Mouse (Mus musculus) kidney, adult 2 months (tissue): ENCODE data around the gene Olfr630. TPM values are rescaled to one million over a fixed set of nuclear protein-coding genes. Genes with fewer than 3 reads are reported as not detected.
A peak's percentile ranks its signal among the peaks of the same experiment; 100 is the strongest.
"Not testable (repeated sequence)": the region's sequence is repeated elsewhere in the genome, so short reads cannot be mapped to it uniquely, and the experiment has no call there.

Experiments used
- DNase-seq: peaks from one replicate; pipeline ENCODE4 v3.0.0; 2021
- H3K27ac ChIP-seq: fragments of 200-500 bp; 2 replicates; pipeline ENCODE4 v1.5.1; 2012; ENCODE audit warnings: low read depth, low read length, control low read depth, inconsistent platforms; ENCODE audit not compliant: insufficient read depth
- H3K27me3 ChIP-seq: fragments of 200-500 bp; replicated peaks from 2 replicates; pipeline ENCODE4 v1.6.1; 2012; ENCODE audit warnings: mild to moderate bottlenecking, moderate library complexity, low read length, inconsistent platforms; ENCODE audit not compliant: control insufficient read depth, insufficient read depth
- H3K36me3 ChIP-seq: fragments of 200-500 bp; 2 replicates; pipeline ENCODE4 v1.6.1; 2012; ENCODE audit warnings: mild to moderate bottlenecking, moderate library complexity, low read length, inconsistent platforms; ENCODE audit not compliant: control insufficient read depth, insufficient read depth
- H3K4me1 ChIP-seq: fragments of 200-500 bp; 2 replicates; pipeline ENCODE4 v1.6.1; 2011; ENCODE audit warnings: low read length; ENCODE audit not compliant: control insufficient read depth, insufficient read depth
- H3K4me3 ChIP-seq: fragments of 200-500 bp; 2 replicates; pipeline ENCODE4 v1.5.1; 2011; ENCODE audit warnings: mild to moderate bottlenecking, low read depth, low read length, control low read depth; ENCODE audit not compliant: insufficient read depth
- CTCF ChIP-seq: fragments of 200-500 bp; conservative IDR thresholded peaks from 2 replicates; pipeline ENCODE4 v1.5.1; 2011; ENCODE audit warnings: low read depth, mild to moderate bottlenecking, control low read depth, low read length, moderate library complexity, mixed read lengths; ENCODE audit not compliant: insufficient read depth, insufficient read length
- POLR2A ChIP-seq: fragments of 200-500 bp; IDR thresholded peaks from one replicate; pipeline ENCODE4 v1.6.1; 2011; ENCODE audit warnings: low read depth, low read length, control low read depth
- WGBS: fragments of 180-500 bp; shearing (Covaris S2); methylation state at CpG from one replicate; pipeline ENCODE4 v1.1.7; 2018; 5-methylcytosine and 5-hydroxymethylcytosine counted together
- polyA plus RNA-seq: library from polyadenylated mRNA; depleted of rRNA; stranded (reverse); fragments of >200 nt; gene quantifications from 2 replicates; pipeline ENCODE4 v1.2.3, GENCODE M21; 2012; rRNA removed

The Olfr630 gene
- polyA plus RNA-seq, 1 experiment: not detected

- WGBS: 69% methylated on average over 2 of the region's 2 CpGs
- no peaks in the 10 kb centered on the region for H3K4me1 ChIP-seq
- H3K27me3 ChIP-seq: no peaks in the 10 kb centered on the region
- H3K27ac ChIP-seq: no peak within 1 kb of the TSS
- DNase-seq: no peak
- TF ChIP-seq POLR2A (no peak), CTCF (no peak)
- H3K4me3 ChIP-seq: no peak within 1 kb of the TSS
- no peaks in the 10 kb centered on the region for H3K36me3 ChIP-seq
Observed at GRCm38 (mm10) chr7:103744843-103745242, 12.3 kb downstream of the Olfr630 start, which contains the start of gene Olfr629. Gene Olfr629, minus strand, starts transcription at chr7:103744943.

DNA sequence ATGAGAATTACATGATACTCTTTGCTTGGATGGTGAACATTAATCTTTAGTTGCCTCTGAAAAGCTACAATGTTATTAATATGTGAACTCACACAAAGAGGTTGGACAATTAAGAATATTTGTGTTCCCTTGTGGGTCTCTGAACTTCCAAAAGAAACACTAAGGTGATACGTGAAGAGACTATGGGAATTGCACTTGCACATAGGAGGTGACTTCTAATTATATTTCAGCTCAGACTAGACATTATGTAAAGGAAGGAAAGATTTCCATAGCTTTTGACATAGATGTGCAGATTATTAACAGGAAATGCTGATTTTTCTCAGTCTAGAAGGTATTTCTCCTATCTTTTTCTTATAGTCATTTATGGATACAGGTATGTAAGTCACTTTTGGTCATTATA is 27.1 kb downstream of the Olfr630 start, which contains the start of gene Olfr628:
Gene Olfr628 (plus strand): TSS at position 301 of the 400 bp plus-strand sequence.
- H3K4me1 ChIP-seq: no peaks in the 10 kb centered on the region
- no peaks in the 10 kb centered on the region for H3K36me3 ChIP-seq
- 89% methylated on average over 1 of the region's 1 CpGs for WGBS
- no peak within 1 kb of the TSS for H3K4me3 ChIP-seq
- TF ChIP-seq CTCF (no peak), POLR2A (no peak)
- H3K27ac ChIP-seq: no peak within 1 kb of the TSS
- no peak for DNase-seq
- H3K27me3 ChIP-seq: no peaks in the 10 kb centered on the region

DNA sequence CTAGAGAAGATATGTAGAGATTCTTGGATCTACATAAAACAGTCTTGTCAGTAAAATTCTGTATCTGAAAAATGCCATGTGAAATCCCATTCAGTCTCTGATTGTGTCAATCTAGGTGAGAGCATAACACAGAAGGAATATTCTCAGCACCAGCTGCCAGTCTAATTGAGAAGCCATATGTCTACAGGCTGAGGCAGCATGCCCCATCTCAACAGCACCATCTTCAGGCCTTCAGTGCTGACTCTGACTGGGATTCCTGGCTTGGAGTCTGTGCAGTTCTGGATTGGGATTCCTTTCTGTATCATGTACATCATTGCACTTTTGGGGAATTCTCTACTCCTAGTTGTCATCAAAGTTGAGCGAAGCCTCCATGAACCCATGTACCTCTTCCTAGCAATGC is 40.7 kb downstream of the Olfr630 start:
- not testable (repeated sequence) for H3K27ac ChIP-seq, H3K4me3 ChIP-seq, DNase-seq, H3K36me3 ChIP-seq, H3K27me3 ChIP-seq, H3K4me1 ChIP-seq
- 94% methylated on average over 1 of the region's 1 CpGs for WGBS

DNA sequence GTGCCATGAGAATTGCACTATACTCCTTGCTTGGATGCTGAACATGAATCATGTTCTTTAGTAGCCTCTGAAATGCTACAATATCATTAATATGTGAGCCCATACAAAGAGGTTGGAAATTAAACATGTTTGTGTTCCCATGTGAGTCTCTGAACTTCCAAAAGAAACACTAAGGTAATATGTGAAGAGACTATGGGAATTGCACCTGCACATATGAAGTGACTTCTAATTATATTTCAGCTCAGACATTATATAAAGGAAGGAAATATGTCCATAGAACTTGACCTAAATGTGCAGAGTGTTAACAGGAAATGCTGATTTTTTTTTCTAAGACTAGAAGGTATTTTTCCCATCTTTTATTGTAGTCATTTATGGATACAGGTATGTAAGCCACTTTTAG is 42.8 kb downstream of the Olfr630 start, which contains the start of gene Olfr243:
Gene Olfr243 (plus strand): TSS at position 301 of the 400 bp plus-strand sequence.
- Histone ChIP-seq H3K36me3 (no peaks in the 10 kb centered on the region), H3K4me3 (no peak within 1 kb of the TSS), H3K4me1 (no peaks in the 10 kb centered on the region), H3K27me3 (no peaks in the 10 kb centered on the region), H3K27ac (no peak within 1 kb of the TSS)
- TF ChIP-seq POLR2A (no peak), CTCF (no peak)
- DNase-seq: no peak

DNA sequence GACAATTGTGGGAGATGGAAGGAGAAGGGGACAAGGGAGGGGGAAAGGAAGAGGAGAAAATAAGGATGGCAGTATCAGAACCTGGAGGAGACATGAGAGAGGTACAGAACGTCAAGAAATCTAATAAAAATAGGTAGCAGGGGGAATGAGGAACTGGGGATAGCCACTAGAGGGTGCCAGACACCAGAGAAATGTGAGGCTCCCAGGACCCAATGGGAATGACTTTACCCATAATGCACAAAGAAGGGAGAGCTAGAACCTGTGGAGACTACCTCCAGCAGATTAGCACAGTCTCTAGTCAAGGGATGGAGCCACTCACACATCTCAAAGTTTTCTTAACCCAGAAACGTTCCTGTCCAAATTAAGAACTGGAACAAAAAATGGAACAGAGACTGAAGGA is 45.1 kb downstream of the Olfr630 start:
- no peaks in the 10 kb centered on the region for H3K4me1 ChIP-seq
- H3K27me3 ChIP-seq: no peaks in the 10 kb centered on the region
- no peaks in the 10 kb centered on the region for H3K36me3 ChIP-seq
- no peak for DNase-seq
- WGBS: 26% methylated on average over 2 of the region's 2 CpGs
- H3K27ac ChIP-seq: no peak overlapping the region
- no peak overlapping the region for H3K4me3 ChIP-seq
- TF ChIP-seq POLR2A (no peak), CTCF (peak; percentile 28; the same call in 1 of the 2 replicates)

Other genes starting within 250 kb of the Olfr630 start
- not detected in 2 replicates for gene Olfr610, start 245.2 kb downstream of the Olfr630 start, polyA plus RNA-seq
- gene Olfr611, start 236.5 kb downstream of the Olfr630 start, polyA plus RNA-seq: not detected in 2 replicates
- not detected in 2 replicates for gene Olfr612, start 214.6 kb downstream of the Olfr630 start, polyA plus RNA-seq
- not detected in 2 replicates for gene Olfr613, start 209.3 kb downstream of the Olfr630 start, polyA plus RNA-seq
- not detected in 2 replicates for gene Olfr615, start 201.3 kb downstream of the Olfr630 start, polyA plus RNA-seq
- not detected in 2 replicates for gene Olfr616, start 188.2 kb downstream of the Olfr630 start, polyA plus RNA-seq
- gene Olfr617, start 184.3 kb downstream of the Olfr630 start, polyA plus RNA-seq: not detected in 2 replicates
- not detected in 2 replicates for gene Olfr618, start 167.2 kb downstream of the Olfr630 start, polyA plus RNA-seq
- not detected in 2 replicates for gene Olfr619, start 156.8 kb downstream of the Olfr630 start, polyA plus RNA-seq
- not detected in 2 replicates for gene Olfr620, start 144.8 kb downstream of the Olfr630 start, polyA plus RNA-seq
- not detected in 2 replicates for gene Olfr622, start 114.6 kb downstream of the Olfr630 start, polyA plus RNA-seq
- gene Olfr623, start 93.6 kb downstream of the Olfr630 start, polyA plus RNA-seq: not detected in 2 replicates
- gene Olfr624, start 86.1 kb downstream of the Olfr630 start, polyA plus RNA-seq: not detected in 2 replicates
- gene Olfr625-ps1, start 74.6 kb downstream of the Olfr630 start, polyA plus RNA-seq: not detected in 2 replicates
- gene Olfr243, start 42.7 kb downstream of the Olfr630 start, polyA plus RNA-seq: not detected in 2 replicates
- not detected in 2 replicates for gene Olfr628, start 27.0 kb downstream of the Olfr630 start, polyA plus RNA-seq
- not detected in 2 replicates for gene Olfr629, start 12.4 kb downstream of the Olfr630 start, polyA plus RNA-seq
- gene Olfr69, start 14.3 kb upstream of the Olfr630 start, polyA plus RNA-seq: not detected in 2 replicates
- gene Olfr68, start 22.4 kb upstream of the Olfr630 start, polyA plus RNA-seq: not detected in 2 replicates
- not detected in 2 replicates for gene Olfr67, start 34.5 kb upstream of the Olfr630 start, polyA plus RNA-seq
- 323 and 441 TPM in 2 replicates for gene Hbb-bt, start 56.7 kb upstream of the Olfr630 start, polyA plus RNA-seq
- gene Hbb-bs, start 70.8 kb upstream of the Olfr630 start, polyA plus RNA-seq: 3,704 and 5,002 TPM in 2 replicates
- not detected in 2 replicates for gene Hbb-bh2, start 83.2 kb upstream of the Olfr630 start, polyA plus RNA-seq
- not detected in 2 replicates for gene Hbb-bh1, start 85.8 kb upstream of the Olfr630 start, polyA plus RNA-seq
- not detected in 2 replicates for gene Hbb-y, start 95.9 kb upstream of the Olfr630 start, polyA plus RNA-seq
- not detected in 2 replicates for gene Olfr66, start 128.9 kb upstream of the Olfr630 start, polyA plus RNA-seq
- not detected in 2 replicates for gene Olfr64, start 137.2 kb upstream of the Olfr630 start, polyA plus RNA-seq
- gene Olfr65, start 146.2 kb upstream of the Olfr630 start, polyA plus RNA-seq: not detected in 2 replicates
- gene Olfr631, start 171.5 kb upstream of the Olfr630 start, polyA plus RNA-seq: not detected in 2 replicates
- gene Olfr632, start 177.0 kb upstream of the Olfr630 start, polyA plus RNA-seq: not detected in 2 replicates
- not detected in 2 replicates for gene Olfr633, start 187.1 kb upstream of the Olfr630 start, polyA plus RNA-seq
- not detected in 2 replicates for gene Olfr635, start 213.8 kb upstream of the Olfr630 start, polyA plus RNA-seq
- not detected in 2 replicates for gene Olfr638, start 241.4 kb upstream of the Olfr630 start, polyA plus RNA-seq